Mouse (Mus musculus) heart, adult 11 months (tissue): Measurements from ENCODE around the gene Sae1.

Experiments
- DNase-seq: peaks from one replicate; pipeline ENCODE4 v3.0.0; 2022

Gene Sae1

GRCm38 (mm10) chr7:16349999-16350398 lies 37.6 kb downstream of the Sae1 start:
- no peak for DNase-seq

GRCm38 (mm10) chr7:16345297-16345696 lies 42.3 kb downstream of the Sae1 start:
- DNase-seq = no peak

DNA sequence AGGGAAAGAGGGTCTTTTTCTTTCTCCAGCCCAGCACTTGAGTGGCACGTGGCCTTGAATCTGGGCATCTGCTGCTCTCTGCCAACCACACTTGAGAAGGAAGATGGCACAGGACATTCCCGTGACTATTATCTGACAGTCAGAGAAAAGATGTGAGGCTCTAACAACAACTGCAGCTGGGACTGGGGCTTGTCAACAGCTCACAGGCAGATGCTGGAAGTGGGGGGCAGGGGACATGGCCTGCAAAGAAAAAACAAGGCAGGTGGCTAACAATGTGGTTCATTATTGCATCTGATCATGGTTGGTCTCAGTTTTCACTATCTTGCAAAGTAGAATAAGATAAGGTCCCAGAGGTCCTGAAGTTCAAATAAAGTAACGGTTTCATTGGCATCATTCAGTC lies 43.0 kb downstream of the Sae1 start:
- no peak for DNase-seq

- peak; percentile 42 for DNase-seq
Observed at GRCm38 (mm10) chr7:16337733-16338132, 49.9 kb downstream of the Sae1 start.

DNA sequence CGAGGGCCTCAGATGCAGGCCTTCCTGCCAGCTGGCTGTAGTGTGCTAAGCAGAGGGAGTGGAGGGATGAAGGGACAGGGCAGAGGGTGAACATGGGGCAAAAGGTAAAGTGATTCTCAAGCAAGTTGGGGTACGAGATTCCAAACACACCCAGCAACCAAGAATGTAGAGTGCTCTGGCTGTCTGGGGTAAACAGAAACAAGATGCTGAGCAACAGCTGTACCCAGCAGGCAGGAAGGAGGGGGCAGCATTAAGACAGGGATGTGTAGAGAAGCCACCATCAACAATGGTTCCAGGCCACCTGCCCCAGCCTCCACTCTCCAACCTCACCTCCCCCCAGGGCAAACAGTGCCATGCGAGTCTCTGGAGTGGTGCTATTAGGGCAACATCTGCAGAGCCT lies 58.5 kb downstream of the Sae1 start:
- DNase-seq = no peak

DNA sequence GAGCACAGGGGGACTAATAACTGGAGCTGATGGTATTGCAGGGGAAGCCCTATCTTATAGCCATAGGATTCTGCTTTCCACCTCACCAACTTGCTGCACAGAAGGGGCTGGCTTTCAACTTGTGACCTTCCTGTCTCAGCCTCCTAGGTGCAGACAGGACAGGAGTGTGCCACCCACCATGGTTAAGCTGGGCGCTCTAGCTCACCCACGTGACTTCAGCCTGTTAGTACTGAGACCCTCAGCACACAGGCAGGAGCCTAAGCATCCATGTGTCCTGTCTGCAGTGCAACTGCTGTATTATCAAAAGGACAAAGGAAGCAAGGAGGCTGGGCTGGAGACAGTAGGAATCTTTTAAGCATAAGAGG lies 61.0 kb downstream of the Sae1 start:
- DNase-seq = no peak

DNA sequence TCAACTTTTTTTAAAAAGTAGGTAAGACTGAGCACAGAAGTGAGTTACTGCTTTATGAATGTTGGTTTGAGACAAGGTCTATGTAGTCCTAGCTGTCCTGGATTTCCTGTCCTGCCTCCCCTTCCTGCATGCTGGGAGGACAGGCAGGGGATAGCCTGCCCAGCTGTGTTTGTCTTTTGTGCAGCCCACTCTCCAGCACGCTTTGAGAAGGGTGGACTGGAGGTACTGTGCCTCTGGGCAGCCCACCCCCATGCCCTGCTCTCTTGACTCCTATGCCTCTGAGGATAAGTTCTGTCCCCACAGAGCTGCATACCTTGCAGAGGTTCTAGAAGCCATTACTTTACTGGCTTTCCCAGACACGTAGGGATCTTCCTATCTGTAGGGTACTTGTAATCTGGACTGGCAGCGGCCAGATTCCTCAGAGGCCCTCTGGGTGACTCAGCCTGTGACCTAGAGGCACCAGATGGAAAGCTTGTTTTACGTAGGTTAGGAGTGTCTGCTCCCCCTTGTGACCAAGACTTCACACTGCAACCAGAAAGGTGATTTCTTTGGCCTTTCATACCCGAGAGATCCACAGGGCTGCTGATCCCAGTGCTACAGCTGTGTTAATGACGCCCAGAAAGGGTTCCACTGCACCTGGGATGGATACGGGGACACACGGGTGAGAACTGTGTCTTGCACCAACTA lies 61.5 kb downstream of the Sae1 start:
- peak; percentile 98 for DNase-seq

- DNase-seq = no peak
Observed at GRCm38 (mm10) chr7:16324661-16325060, 62.9 kb downstream of the Sae1 start.

DNA sequence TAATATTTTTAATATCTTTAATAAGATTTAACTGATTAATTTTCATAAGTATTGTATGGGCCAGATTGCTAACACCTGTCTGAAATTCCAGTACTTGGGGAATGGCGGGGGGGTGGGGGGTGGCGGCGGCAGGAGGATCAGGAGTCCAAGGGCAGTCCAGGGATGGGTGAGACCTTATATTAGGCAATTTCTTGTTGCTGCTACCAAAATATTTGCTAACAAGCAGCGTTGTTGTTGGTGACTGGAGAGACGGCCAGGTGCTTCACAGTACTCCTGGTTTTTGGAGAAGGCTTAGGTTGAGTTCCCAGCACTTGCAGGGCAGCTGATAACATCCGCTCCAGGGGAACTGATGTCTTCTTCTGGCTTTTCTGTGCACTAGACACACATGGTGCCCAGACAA lies 67.1 kb downstream of the Sae1 start:
- DNase-seq = no peak

DNA sequence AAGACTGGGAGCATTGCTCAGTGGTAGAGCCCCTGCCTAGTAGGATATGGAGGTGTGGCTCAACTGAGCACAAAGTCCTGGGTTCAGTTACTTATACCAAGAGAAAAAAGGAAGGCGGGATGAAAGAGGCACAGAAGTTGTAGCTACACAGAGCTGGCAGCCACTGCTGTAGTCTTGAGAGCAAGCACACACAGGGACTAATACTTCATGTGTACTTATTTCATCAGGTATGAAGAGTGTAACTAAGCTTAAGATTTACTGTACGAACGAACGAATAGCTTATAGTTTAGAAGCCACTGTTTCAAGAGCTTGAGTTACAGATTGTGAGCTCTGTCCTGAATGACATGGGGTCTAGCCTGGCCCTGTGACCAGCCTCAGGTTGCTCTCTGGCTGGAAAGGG lies 68.4 kb downstream of the Sae1 start:
- no peak for DNase-seq

- DNase-seq = peak; percentile 94
Observed at GRCm38 (mm10) chr7:16317094-16317493, 70.5 kb downstream of the Sae1 start.

GRCm38 (mm10) chr7:16315222-16315759 lies 72.3 kb downstream of the Sae1 start:
- DNase-seq = no peak

DNA sequence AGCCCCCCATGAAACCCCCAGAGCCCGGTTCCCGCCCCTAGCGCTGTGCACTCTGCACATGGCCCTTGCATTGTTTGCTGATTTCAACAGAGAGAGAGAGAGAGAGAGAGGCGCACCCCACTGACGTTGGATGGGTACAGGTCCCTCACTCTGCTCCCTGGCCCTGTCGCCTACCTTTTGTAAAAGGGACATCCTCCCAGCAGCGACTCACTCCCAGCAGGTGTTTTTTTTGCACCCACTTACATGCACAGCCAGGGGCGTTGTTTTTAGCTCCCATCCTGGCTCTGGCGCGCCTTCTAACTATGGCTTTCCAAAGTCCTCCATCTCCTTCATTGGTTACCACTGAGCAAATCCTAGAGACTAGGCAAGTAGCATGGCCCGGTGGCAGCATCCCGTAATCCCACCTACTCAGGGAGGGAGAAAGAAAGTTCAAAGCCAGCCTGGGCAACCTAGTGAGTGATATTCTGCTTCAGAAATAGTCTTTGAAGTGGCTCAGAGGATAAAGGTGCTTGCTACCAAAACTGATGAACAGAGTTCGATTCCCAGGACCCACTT lies 73.3 kb downstream of the Sae1 start:
- no peak for DNase-seq

GRCm38 (mm10) chr7:16313481-16314220 lies 74.0 kb downstream of the Sae1 start:
- DNase-seq = peak; percentile 100

- DNase-seq = peak; percentile 99
Observed at GRCm38 (mm10) chr7:16312672-16313311, 74.8 kb downstream of the Sae1 start.

DNA sequence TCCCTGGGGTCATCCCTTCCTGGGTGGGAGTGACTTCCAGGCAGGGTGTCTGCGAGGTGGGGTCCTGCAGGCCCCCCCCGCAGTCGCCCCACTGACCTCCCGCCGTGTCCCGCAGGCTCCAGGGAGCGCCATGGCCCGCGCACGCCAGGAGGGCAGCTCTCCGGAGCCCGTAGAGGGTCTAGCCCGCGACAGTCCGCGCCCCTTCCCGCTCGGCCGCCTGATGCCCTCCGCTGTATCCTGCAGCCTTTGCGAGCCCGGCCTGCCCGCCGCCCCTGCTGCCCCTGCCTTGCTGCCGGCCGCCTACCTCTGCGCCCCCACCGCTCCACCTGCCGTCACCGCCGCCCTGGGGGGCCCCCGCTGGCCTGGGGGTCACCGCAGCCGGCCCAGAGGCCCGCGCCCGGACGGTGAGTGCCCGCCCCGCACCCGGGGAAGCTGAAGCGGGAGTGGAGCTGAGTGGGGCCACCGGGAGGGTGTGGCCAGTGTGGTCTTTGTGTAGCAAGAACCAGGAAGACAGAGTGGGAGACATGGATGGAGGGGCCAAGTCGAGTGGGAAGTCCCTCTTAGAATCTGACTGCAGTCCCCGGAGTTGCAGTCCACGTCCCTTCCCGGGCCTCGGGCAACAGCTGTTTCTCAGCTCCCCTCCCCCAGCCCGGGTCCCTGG lies 75.5 kb downstream of the Sae1 start:
- DNase-seq = peak; percentile 98

DNA sequence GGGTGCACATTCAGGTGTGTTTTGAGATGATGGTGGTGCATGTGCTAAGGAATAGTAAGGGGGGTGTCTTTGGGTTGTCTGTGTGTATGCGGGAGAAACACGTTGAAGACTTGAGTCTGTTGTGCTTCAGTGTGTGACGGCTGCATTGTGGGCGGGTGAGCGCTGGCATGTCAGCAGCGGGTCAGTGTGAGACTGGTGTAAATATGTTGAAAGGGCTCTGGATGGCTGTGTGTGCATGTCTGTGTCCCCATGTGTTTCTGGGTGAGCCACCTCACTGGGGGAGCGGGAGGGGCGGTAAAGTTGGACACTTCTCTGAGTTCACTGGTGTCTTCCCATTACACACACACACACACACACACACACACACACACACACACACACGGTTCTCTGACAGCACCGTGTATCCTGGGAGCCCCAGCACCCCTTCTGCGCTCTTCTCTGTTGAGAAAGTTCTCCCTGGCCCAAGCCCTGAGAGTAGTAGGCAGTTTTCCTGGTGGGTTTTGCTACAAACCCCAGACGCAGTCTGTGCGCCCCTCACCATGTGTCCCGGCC lies 76.1 kb downstream of the Sae1 start:
- DNase-seq = peak; percentile 96

DNA sequence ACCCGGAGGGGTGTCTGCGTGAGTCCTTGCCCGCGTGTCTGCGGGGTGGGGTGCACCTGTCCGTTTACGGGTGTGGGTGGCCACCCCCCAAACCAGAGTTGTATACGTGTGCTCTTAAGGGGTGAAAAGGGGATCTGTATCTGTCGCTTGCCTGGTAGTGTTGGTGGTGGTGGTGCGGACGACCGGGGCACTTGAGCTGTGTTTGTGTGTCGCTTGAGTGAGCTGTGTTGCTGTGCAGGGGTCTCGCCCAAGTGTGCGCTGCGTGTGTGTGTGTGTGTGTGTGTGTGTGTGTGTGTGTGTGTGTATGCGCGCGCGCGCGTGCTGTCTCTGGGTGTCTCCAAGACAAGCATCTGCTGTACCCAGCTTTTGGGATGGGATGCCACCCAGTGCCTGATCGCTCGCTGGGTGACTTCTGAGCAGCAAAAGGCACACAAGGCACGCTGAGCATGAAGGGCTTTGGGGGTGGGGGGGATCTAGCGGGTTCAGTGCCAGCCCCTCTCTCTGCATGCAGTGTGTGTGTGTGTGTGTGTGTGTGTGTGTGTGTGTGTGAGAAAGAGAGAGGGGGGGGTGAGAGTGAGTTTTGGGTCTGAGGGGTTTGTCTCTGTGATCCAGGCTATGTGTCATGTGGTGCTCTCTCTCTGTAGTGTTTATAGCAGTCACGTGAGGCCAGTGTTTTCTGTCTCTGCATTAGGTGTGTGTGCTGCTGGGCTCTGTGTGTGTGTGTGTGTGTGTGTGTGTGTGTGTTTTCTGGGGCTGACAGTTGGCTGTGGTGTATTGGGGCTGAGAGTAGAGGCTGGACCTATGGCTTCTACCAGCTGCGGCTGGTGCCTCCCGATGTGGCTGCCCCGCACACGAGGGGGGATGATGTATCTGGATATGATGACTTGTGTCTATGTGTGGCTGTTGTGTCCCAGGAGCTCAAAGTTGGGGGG lies 76.8 kb downstream of the Sae1 start:
- DNase-seq = peak; percentile 96

GRCm38 (mm10) chr7:16310020-16310520 lies 77.5 kb downstream of the Sae1 start:
- DNase-seq = peak; percentile 99

DNA sequence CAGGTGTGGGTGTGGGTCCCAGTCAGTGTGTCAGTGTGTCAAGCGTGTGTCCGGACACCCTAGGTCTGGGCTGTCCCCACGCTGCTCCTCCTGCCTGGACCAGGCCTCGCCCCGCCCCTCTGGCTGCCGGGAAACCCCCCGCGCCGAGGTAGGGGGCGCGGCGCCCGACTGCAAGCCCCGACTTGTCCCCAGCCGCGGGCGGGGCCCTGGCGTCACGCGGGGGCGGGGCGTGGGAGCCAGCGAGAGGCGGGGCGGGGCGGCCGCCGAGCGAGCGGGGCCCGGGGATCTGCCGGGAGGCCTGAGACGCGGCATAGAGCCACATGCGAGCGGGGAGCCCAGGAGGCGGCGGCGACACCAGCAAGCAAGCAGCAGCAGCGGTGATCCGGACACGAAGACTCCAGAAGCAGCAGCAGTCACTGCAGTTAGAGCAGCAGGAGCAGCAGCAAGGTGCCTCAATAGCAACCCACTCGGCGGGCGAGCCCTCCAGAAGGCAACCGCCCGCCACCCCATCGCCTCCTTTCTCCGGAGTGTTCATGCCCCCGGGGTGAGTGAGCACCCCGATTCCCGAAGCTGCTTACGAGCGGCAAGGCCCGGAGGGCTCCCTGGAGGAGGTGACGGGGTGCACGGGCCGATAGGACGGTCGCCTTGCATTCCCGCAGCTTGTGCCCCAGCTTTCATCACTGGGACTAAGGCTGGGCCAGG lies 78.1 kb downstream of the Sae1 start:
- DNase-seq = peak; percentile 99
